Comparison of ENCODE assay signal across 17 mouse cellular contexts in genomic region chr2:21939993-21940392, GRCm38 (mm10).
"Had no signal": no experiment of that assay in that cellular context is flagged by ENCODE, and none has a peak within 500 bp of the region (broad histone marks: within the 10 kb centered on the region; RNA-seq: fewer than 3 reads in every experiment).

No protein-coding gene starts in this region.

- H3K4me1 ChIP-seq: midbrain, embryonic 10.5 days; neural tube, embryonic 13.5 days; neural tube, embryonic 15.5 days had no signal

- H3K4me2 ChIP-seq: lung, embryonic 14.5 days; neural tube, embryonic 13.5 days; neural tube, embryonic 15.5 days had no signal

- H3K27me3 ChIP-seq: neural tube, embryonic 13.5 days; neural tube, embryonic 15.5 days had no signal

- H3K9me3 ChIP-seq: midbrain, embryonic 10.5 days; neural tube, embryonic 13.5 days; neural tube, embryonic 15.5 days had no signal

- DNase-seq: lung, adult 18-20 months; lung, embryonic 14.5 days; lung, postnatal 10 days; lung, postnatal 4 days; retina, postnatal 1 day; right cerebral cortex, adult 18-20 months; right cerebral cortex, postnatal 25 days; right cerebral cortex, postnatal 4 days; spleen, adult 18-20 months; thymus, adult 18-20 months; thymus, postnatal 14 days; thymus, postnatal 36 days had no signal

- H3K36me3 ChIP-seq: midbrain, embryonic 10.5 days; neural tube, embryonic 13.5 days; neural tube, embryonic 15.5 days had no signal

- H3K27ac ChIP-seq: liver, embryonic 14.5 days; midbrain, embryonic 10.5 days; neural tube, embryonic 13.5 days; neural tube, embryonic 15.5 days had no signal

- H3K9ac ChIP-seq: liver, embryonic 14.5 days; lung, embryonic 14.5 days; neural tube, embryonic 13.5 days; neural tube, embryonic 15.5 days had no signal

- H3K4me3 ChIP-seq: midbrain, embryonic 10.5 days; myocyte; neural tube, embryonic 13.5 days; neural tube, embryonic 15.5 days had no signal
